Mouse (Mus musculus): ENCODE data around the gene Suclg2. TPM values are rescaled to one million over a fixed set of nuclear protein-coding genes. Genes with fewer than 3 reads are reported as not detected.

The Suclg2 gene
- 35.1 and 37.9 TPM in 2 replicates for polyA plus RNA-seq (2016; fragmentation: Nextera tagmentation; extraction: Ambion mirVana)

DNA sequence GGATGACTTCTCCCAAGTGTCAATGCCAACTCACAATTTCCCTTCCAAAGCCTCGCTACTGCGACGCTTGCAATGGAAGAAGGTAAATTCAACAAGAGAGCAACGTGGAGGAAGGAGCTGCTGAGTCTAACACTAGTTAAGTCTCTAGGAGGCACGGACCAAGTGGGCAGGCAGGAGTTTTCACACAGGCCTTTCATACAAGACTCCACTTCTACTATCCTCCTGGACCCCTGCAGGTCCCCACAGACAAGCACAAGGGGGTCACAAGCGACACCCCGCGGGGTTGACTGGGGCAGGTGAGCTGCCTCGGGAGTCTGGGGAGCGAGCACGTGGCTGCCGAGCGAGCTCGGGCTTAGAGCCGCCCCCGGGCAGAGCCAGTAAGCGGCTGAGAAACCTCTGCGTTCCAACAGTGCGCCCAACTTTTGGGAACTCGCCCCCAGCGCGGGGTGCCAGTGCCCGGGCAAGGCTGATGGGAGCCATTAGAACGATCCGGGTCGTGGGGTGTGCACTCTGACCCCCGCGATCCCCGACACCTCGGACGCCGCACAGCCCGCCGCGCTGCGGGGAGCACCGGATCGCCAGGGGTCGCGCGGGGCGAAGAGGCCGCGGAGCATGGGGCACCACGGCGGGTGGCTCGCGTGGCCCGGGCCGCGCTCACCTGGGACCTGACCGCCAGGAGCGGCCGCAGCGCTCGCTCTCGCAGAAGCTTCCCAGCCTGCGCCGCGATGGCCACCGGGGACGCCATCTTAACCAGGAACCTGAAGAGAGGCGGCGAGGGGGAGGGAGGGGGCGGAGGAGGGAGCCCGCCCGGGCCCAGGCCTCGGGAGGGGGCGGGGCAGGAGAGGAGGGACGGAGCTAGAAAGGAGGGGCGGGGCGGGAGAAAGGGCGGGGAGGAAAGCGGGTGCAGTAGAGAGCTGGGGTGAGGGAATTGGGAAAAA is at the start of gene Suclg2:
Suclg2 (minus strand) TSS at position 770 of the 938 bp plus-strand sequence.
- no peaks in the 10 kb centered on the region for H3K36me3 ChIP-seq (replicated peaks)
- H3K27ac ChIP-seq, result peak within 1 kb of the TSS; percentile 65; the same call in 1 of the 2 replicates
- peak within 1 kb of the TSS; percentile 81 for H3K9ac ChIP-seq
- H3K27me3 ChIP-seq, result no peaks in the 10 kb centered on the region
- H3K9me3 ChIP-seq, result no peaks in the 10 kb centered on the region
- peak within 1 kb of the TSS; percentile 83 for H3K4me3 ChIP-seq (replicated peaks)
- H3K4me2 ChIP-seq, result peak within 1 kb of the TSS; percentile 81
- ATAC-seq (ENCODE audit: low FRiP score), result peak; percentile 93
- WGBS, result under 1% methylated on average over 64 of the region's 74 CpGs
- H3K4me1 ChIP-seq, result peaks cover 10% of the 10 kb centered on the region

DNA sequence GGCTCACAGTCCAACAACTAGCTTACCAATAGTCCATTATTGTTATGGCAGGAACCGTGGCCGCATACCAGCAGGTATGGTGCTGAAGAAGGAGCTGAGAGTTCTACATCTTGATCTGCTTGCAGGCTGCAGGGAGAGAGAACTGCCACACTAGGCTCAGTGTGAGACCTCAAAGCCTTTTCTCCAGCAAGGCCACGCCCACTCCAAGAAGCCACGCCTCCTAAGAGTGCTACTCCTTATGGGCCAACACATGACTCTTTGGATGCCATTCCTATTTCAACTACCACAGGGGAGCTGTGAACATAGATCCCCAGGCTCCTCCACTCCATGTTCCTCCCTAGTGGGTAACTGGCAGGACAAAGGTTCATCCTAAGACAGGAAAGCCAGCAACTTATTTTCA is 48.0 kb upstream of the Suclg2 start:
- Histone ChIP-seq H3K9ac (no peak overlapping the region), H3K36me3 (replicated peaks) (no peaks in the 10 kb centered on the region), H3K4me3 (replicated peaks) (no peak overlapping the region), H3K4me1 (no peaks in the 10 kb centered on the region), H3K9me3 (no peaks in the 10 kb centered on the region), H3K27me3 (no peaks in the 10 kb centered on the region), H3K27ac (no peak overlapping the region), H3K4me2 (no peak overlapping the region)
- no peak for ATAC-seq (ENCODE audit: low FRiP score)
- WGBS, result 66% methylated on average over 4 of the region's 4 CpGs

DNA sequence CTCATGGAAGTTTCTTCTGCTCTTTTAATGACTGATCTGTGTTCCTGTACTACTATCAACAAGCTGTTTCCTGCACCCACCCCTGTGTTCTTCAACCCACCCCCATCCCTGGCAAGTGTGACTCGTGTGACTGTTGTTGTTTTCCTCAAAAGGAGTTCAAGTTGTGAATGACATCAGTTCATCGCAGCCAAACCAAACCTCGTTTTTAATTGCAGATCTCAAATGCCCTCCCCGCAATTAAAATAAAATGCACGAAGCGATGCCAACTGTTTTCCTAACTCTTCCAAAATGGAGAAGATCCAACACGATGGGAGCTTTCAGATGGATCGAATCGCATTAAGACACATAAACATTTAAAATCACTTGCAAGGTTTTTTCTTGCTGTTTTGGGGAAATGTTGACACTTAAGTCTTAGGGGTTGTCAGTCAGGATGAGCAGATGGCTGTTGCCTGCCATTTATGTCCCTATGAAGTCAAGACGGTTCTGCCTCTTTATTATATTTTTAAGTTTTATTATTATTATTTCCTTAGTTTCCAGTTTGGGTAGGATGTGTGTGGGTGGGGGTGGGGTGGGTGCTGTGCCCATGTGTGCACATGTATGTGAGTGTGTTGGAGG is 41.1 kb upstream of the Suclg2 start:
- 90% methylated on average over 10 of the region's 10 CpGs for WGBS
- Histone ChIP-seq H3K4me3 (replicated peaks) (no peak overlapping the region), H3K4me2 (no peak overlapping the region), H3K27ac (no peak overlapping the region), H3K9me3 (no peaks in the 10 kb centered on the region), H3K27me3 (no peaks in the 10 kb centered on the region), H3K4me1 (no peaks in the 10 kb centered on the region), H3K36me3 (replicated peaks) (no peaks in the 10 kb centered on the region), H3K9ac (no peak overlapping the region)
- no peak for ATAC-seq (ENCODE audit: low FRiP score)

DNA sequence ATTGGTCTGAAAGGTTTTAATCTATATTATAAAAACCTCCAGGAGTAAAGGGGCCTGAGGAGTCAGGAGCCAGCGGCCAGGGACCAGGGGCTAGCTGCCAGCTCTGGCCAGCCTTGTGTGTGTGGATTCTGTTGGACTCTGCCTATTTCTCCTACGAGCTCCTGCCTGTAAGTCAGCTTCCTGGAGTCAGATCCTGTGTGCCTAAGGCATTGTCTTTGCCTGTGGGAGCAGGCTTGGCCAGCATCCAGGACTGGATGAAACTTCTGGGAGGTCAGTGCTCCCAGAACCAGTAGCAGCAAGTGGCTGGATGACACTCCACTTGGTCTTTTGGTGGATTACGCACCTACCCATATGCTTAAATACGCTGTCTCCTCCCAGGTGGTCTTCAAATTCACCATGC is 23.8 kb upstream of the Suclg2 start:
- H3K9me3 ChIP-seq, result no peaks in the 10 kb centered on the region
- no peaks in the 10 kb centered on the region for H3K36me3 ChIP-seq (replicated peaks)
- no peak overlapping the region for H3K27ac ChIP-seq
- no peaks in the 10 kb centered on the region for H3K27me3 ChIP-seq
- no peak overlapping the region for H3K4me3 ChIP-seq (replicated peaks)
- H3K4me1 ChIP-seq, result no peaks in the 10 kb centered on the region
- H3K9ac ChIP-seq, result no peak overlapping the region
- 83% methylated on average over 4 of the region's 4 CpGs for WGBS
- H3K4me2 ChIP-seq, result no peak overlapping the region
- no peak for ATAC-seq (ENCODE audit: low FRiP score)

DNA sequence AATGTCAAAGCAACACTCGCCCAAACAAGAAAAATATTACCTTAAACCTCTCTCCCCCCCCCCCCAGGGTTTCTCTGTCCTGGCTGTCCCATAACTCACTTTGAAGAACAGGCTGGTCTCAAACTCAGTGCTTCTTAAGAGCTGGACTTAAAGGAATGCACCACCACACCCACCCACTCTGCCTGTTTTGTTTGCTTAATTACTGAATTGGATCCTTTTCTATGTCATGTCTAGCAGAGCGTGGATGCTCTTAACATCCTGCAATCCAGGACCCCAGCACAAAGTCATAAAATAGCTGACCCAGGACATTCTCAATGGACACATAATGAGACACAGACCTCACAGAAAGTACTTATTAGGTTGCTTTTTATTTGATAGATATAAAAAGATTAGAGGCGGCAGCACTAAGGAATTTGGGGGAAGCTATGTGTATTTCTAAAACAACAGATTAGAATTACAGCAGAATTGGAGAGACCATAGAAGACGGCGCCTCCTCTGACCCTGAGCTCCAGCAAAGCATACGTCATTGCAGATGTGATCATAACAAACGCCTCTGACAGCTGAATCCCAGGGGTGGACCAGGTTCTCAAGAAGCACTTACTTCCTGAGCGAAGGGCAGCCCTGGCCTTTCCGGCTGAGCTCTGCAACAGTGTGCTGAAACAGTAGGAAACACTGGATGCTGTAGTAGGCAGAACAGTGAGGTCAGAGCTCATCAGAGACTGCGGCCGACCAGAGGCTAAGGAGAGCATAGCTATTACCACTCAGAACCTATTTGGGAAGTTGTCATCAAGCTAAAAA is 13.2 kb upstream of the Suclg2 start:
- no peak overlapping the region for H3K4me3 ChIP-seq (replicated peaks)
- no peak overlapping the region for H3K9ac ChIP-seq
- no peak overlapping the region for H3K4me2 ChIP-seq
- H3K9me3 ChIP-seq, result no peaks in the 10 kb centered on the region
- no peaks in the 10 kb centered on the region for H3K4me1 ChIP-seq
- no peak for ATAC-seq (ENCODE audit: low FRiP score)
- H3K27ac ChIP-seq, result no peak overlapping the region
- H3K36me3 ChIP-seq (replicated peaks), result no peaks in the 10 kb centered on the region
- H3K27me3 ChIP-seq, result no peaks in the 10 kb centered on the region
- WGBS, result 56% methylated on average over 11 of the region's 11 CpGs

DNA sequence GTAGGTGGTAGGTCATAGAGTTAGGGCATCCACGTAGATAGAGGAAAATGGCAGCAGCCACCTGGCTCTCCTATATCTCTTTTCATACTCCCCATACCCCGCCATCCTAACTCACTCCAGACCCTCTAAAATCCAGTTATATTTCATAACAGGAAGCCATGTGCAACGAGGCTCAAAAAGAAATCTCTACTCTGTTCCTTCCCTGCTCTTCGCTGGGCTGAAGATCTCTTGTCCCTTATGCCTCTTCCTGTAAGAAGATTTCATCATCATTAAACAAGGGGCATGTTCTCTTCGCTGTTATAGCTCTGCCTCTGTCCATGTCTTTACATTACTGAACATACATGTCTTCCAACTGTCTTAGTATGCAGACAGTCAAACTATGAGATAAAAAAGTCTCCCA is 10.8 kb upstream of the Suclg2 start:
- Histone ChIP-seq H3K9me3 (no peaks in the 10 kb centered on the region), H3K27me3 (no peaks in the 10 kb centered on the region), H3K9ac (no peak overlapping the region), H3K36me3 (replicated peaks) (no peaks in the 10 kb centered on the region), H3K4me2 (no peak overlapping the region), H3K4me3 (replicated peaks) (no peak overlapping the region), H3K27ac (no peak overlapping the region), H3K4me1 (peaks cover 9% of the 10 kb centered on the region; the same call in 1 of the 2 replicates)
- no peak for ATAC-seq (ENCODE audit: low FRiP score)
- WGBS, result 84% methylated on average over 5 of the region's 5 CpGs

DNA sequence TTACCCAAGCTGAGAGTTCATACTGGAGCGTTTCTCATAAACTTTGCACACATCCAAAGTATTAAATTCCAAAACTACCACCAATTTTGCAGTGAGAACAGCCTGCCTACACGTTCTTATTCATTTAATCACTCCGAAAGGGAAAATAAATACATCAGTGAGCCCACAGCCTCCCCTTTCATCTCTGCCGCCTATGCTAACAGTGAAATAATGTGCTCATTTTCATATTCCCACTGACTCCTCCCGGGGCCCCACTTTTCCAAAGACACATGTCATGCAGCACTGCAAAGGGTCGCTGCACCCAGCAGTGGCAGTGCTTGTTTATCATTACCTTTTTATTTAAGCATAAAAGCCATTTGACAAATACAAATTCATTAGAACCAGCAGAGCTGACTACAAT is 6.7 kb upstream of the Suclg2 start:
- H3K27ac ChIP-seq, result no peak overlapping the region
- 48% methylated on average over 6 of the region's 6 CpGs for WGBS
- no peaks in the 10 kb centered on the region for H3K36me3 ChIP-seq (replicated peaks)
- no peaks in the 10 kb centered on the region for H3K27me3 ChIP-seq
- no peaks in the 10 kb centered on the region for H3K9me3 ChIP-seq
- no peak overlapping the region for H3K4me2 ChIP-seq
- no peak overlapping the region for H3K4me3 ChIP-seq (replicated peaks)
- ATAC-seq (ENCODE audit: low FRiP score), result no peak
- H3K9ac ChIP-seq, result no peak overlapping the region
- H3K4me1 ChIP-seq, result peaks cover 9% of the 10 kb centered on the region; the same call in 1 of the 2 replicates

DNA sequence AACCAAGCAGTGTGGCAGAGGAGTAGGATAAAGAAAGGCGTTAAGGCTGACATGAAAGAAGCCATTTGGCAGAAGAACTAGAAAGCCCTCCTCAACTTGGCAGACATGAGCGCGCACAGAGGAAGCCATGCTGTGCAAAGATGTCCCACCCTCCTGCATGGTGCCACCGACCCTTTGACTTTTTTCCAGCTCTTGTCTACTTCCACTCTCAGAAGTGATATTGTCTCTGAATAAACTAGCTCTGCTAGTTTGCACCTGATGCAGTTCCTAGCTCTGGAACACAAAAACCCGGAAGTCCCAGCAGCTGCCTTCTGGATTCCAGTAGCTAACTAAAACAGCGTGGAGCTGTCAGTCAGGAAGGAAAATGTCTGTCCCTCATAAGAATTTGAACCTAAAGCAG is 4.8 kb upstream of the Suclg2 start:
- no peaks in the 10 kb centered on the region for H3K36me3 ChIP-seq (replicated peaks)
- H3K27ac ChIP-seq, result no peak overlapping the region
- 79% methylated on average over 6 of the region's 6 CpGs for WGBS
- no peak overlapping the region for H3K4me2 ChIP-seq
- H3K27me3 ChIP-seq, result no peaks in the 10 kb centered on the region
- H3K4me3 ChIP-seq (replicated peaks), result no peak overlapping the region
- H3K4me1 ChIP-seq, result peaks cover 13% of the 10 kb centered on the region
- H3K9ac ChIP-seq, result no peak overlapping the region
- H3K9me3 ChIP-seq, result no peaks in the 10 kb centered on the region
- ATAC-seq (ENCODE audit: low FRiP score), result no peak

DNA sequence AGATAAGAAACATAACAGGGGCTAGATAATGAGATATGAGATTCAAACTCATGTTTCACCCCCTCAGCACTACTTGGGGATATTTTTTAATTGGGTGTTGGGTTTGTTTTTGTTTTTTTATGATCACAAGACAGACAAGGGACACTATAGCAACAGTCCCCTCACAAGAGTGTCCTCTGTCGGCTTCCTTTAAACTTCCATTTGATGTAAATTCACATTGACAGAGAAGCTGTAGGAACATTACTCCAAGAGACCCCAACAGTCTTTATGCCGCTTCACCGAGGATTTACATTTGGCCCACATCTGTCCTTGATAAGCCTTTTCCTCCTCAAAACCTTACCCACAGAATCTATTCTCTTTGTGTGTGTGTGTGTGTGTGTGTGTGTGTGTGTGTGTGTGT is 1.2 kb upstream of the Suclg2 start:
- Histone ChIP-seq H3K9me3 (no peaks in the 10 kb centered on the region), H3K27ac (no peak overlapping the region), H3K4me3 (replicated peaks) (no peak overlapping the region), H3K9ac (no peak overlapping the region), H3K4me2 (no peak overlapping the region), H3K27me3 (no peaks in the 10 kb centered on the region), H3K36me3 (replicated peaks) (no peaks in the 10 kb centered on the region), H3K4me1 (peaks cover 9% of the 10 kb centered on the region)
- ATAC-seq (ENCODE audit: low FRiP score), result no peak
- 83% methylated on average over 3 of the region's 3 CpGs for WGBS

DNA sequence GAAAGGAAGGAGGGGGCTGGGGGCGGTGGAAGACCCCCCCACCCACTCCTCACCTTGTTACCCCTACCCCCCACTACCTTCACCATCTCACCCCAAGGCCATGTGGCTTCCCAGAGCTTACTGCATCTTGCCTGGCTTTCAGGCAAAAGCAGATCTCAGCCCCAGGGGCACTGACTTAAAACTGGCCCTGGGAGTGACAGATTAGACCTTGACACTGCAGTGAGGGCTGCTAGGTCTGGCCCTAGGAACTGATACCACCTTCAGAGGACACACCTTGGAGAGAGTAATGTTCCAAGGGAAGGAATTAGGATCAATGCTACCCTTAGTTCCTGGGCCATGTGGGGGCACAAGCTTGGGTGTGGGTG is 351 bp upstream of the Suclg2 start:
- Histone ChIP-seq H3K4me1 (peaks cover 9% of the 10 kb centered on the region), H3K9me3 (no peaks in the 10 kb centered on the region), H3K36me3 (replicated peaks) (no peaks in the 10 kb centered on the region), H3K27ac (no peak overlapping the region), H3K4me2 (peak overlapping the region; percentile 81), H3K4me3 (replicated peaks) (peak overlapping the region; percentile 83), H3K27me3 (no peaks in the 10 kb centered on the region), H3K9ac (peak overlapping the region; percentile 81)
- ATAC-seq (ENCODE audit: low FRiP score), result peak; percentile 77
- no CpG with 5 or more reads among the region's 1 CpGs for WGBS

DNA sequence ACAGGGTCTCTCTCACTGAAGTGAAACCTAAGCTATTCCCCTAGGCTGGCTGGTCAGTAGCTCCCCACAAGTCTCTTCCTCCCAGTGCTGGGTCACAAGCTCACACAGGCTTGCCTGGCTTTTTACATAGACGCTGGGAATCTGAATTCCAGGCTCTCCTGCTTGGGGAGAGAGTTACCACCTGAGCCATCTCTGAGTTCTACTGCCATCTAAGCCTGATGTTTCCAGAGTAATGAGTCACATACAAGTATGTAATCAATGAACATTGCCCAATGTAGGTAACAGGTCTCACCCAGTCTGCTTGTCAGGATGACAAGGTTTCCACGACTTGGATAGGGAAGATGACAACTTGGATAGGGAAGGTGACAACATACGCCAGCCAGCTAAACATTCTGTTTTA is 1.5 kb downstream of the Suclg2 start:
- 80% methylated on average over 3 of the region's 3 CpGs for WGBS
- Histone ChIP-seq H3K9me3 (no peaks in the 10 kb centered on the region), H3K27ac (no peak overlapping the region), H3K4me1 (peaks cover 15% of the 10 kb centered on the region), H3K9ac (no peak overlapping the region), H3K36me3 (replicated peaks) (no peaks in the 10 kb centered on the region), H3K4me3 (replicated peaks) (no peak overlapping the region), H3K4me2 (no peak overlapping the region), H3K27me3 (no peaks in the 10 kb centered on the region)
- no peak for ATAC-seq (ENCODE audit: low FRiP score)

DNA sequence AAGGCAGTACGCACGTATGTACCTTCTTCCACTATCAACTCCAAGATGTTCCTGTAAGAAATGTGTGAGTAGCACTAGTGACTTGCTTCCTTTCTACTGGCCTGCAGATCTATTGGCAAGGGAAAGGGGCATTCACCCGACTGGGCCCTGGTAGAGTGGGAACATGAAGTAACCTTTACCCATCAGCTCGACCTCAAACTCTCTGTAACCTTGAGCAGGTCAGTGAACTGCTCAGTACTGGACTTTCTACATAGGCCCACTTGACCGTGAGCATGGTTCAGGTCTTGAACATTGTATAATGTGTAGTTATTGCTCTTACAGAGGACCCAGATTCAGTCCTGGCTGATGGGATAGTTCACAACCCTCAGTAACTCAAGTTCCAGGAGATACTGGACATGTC is 2.1 kb downstream of the Suclg2 start:
- ATAC-seq (ENCODE audit: low FRiP score), result no peak
- no peaks in the 10 kb centered on the region for H3K9me3 ChIP-seq
- H3K27me3 ChIP-seq, result no peaks in the 10 kb centered on the region
- no peaks in the 10 kb centered on the region for H3K36me3 ChIP-seq (replicated peaks)
- H3K27ac ChIP-seq, result no peak overlapping the region
- H3K4me3 ChIP-seq (replicated peaks), result no peak overlapping the region
- WGBS, result 94% methylated on average over 5 of the region's 5 CpGs
- H3K9ac ChIP-seq, result no peak overlapping the region
- no peak overlapping the region for H3K4me2 ChIP-seq
- H3K4me1 ChIP-seq, result peaks cover 15% of the 10 kb centered on the region

Data from forebrain, embryonic 12.5 days (tissue).